Mouse (Mus musculus): ENCODE results near the gene Slc9a9.

Slc9a9 gene

GRCm38 (mm10) chr9:95088221-95088620 is 418.5 kb downstream of the Slc9a9 start:
- DNase-seq, result no peak

DNA sequence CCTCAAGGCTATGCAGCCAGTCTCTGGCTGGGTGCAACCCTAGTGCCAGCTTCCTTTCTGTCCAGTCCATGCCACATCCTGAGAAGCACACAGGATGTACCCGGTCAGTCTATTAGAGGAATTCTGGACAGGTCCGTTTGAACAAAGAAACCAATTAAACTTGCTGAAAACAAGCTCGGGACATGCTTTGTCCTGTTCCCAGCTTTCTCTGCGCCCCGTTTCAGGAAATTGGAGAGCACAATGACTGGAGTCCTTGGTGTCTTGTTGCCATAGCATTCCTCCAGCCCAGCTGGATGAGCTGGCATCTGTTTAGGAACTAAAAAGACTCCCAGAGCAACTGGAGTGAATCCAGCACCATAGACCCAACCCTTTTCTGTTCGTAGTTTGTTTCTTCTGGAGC is 419.3 kb downstream of the Slc9a9 start:
- DNase-seq, result no peak

- DNase-seq, result no peak
Observed at GRCm38 (mm10) chr9:95096486-95096885, 426.8 kb downstream of the Slc9a9 start.

- DNase-seq, result no peak
Observed at GRCm38 (mm10) chr9:95105768-95106167, 436.1 kb downstream of the Slc9a9 start.

DNA sequence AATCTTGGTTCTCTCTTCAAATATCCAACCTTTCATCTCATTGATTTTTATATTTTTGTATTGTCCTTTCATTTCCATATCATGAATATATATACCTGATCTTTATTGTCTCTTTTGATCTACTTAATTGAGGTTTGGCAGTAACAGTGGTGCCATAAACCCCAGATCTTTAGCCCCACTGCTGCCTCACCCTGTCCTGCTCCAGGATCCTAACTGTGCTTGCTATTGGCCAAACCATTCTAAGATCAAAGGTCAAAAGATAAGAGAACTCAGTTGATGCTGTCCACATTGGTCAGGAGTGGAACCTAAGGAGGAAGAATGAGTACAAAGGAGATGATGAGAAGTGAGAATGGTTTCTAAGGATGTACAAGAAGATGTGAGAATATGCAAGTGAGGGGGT is 440.1 kb downstream of the Slc9a9 start:
- DNase-seq, result no peak

GRCm38 (mm10) chr9:95110768-95111167 is 441.1 kb downstream of the Slc9a9 start:
- no peak for DNase-seq

GRCm38 (mm10) chr9:95111732-95112131 is 442.0 kb downstream of the Slc9a9 start:
- DNase-seq, result no peak

- DNase-seq, result peak; percentile 3
Observed at GRCm38 (mm10) chr9:95113157-95114135, 443.7 kb downstream of the Slc9a9 start.

- no peak for DNase-seq
Observed at GRCm38 (mm10) chr9:95120062-95120461, 450.4 kb downstream of the Slc9a9 start.

GRCm38 (mm10) chr9:95121151-95121835 is 451.6 kb downstream of the Slc9a9 start:
- DNase-seq, result no peak

- DNase-seq, result no peak
Observed at GRCm38 (mm10) chr9:95125683-95126082, 456.0 kb downstream of the Slc9a9 start.

DNA sequence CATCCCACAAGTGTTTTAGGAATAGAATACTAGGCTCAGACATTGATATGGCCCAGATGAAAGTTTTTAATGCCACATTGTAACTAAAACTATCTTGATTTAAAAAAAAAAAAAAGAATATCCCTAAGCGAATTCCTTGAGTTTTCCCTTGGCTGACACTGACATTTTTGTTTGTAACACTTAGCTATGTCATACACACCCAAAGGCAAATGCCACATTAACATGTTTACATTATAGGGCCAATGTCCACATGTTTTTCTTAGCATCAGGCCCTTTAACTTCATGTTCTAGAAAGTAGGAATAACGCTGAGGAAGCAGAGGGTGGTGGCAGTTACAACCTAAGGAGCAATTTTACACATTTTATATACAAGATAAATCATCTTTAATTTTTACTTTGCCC is 458.1 kb downstream of the Slc9a9 start:
- DNase-seq, result no peak

- DNase-seq, result no peak
Observed at GRCm38 (mm10) chr9:95149206-95149729, 479.6 kb downstream of the Slc9a9 start.

DNA sequence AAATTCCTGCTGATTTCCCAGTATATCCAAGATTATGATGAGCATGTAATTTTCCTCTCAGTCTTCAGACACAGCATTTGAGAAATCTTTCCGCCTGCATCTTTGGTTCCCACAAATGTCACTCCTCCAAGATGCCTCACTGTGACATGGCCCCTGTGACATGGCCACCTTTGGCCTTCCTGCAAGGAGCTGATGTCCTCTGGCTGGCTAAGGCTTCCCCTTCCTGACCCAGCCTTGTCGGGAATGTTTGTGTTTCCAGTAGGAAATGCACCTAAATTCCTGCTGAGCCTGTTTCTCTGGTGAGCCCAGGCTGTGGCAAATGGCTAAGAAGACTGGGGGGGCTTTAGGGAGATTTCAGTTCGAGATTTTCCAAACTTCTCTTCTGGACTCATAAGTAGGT is 480.4 kb downstream of the Slc9a9 start:
- DNase-seq, result no peak

- no peak for DNase-seq
Observed at GRCm38 (mm10) chr9:95150597-95150996, 480.9 kb downstream of the Slc9a9 start.

DNA sequence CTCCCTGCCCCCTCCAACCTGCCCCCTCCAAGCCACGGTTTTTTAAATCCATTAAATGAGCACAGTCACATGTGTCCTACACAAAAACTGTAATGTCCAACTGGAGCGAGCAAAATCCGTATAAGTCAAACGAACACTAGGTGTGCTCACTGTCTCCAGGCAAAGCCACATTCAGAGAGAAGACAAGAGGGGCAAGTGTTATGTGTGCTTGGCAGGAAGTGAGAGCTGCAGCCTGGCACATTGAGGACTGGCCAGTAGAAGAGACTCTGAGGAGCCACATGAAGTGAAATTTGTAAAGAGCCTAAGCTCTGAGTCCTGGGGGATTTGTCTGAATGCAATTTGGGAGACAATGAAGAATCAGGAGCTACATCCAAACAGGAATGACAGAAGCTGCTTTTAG is 481.3 kb downstream of the Slc9a9 start:
- DNase-seq, result no peak

GRCm38 (mm10) chr9:95151746-95152145 is 482.0 kb downstream of the Slc9a9 start:
- DNase-seq, result no peak

GRCm38 (mm10) chr9:95153966-95154365 is 484.3 kb downstream of the Slc9a9 start:
- DNase-seq, result no peak

DNA sequence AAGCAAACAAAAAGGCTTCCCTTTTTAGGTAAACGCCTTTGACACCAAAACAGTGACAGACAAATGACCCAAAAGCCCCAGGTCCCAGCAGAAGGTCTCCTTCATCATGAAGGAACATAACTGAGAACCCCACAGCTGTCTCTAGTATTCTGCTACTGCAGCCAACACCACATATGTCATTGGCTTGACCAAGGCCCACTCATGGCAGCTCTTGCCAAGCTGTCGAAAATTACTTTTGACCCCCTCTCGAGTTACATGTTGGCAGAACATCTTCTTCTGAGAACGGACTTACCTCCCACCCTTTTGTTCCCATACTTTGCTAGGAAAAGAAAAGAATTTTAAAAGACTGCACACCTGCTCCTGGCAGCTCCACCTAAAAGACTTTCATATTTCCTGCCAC is 488.2 kb downstream of the Slc9a9 start:
- no peak for DNase-seq

DNA sequence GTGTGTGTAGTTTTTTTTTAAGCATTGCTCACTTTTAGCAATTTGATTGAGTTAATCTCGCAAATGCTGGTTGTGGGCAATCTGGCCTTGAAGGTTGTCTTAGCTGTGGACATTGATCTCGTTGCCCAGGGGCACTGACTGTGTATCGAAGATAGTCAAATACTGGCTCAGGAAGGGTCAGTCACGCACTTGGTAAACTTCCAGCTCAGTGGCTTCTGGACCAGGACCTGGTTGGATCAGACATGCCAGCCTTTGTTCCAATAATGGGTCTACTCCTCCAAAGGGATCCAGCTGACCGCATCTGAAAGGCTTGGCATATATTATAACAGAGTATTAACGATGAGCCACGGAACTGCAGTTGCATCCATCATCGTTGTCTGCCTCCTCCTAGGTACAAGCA is 489.2 kb downstream of the Slc9a9 start:
- no peak for DNase-seq

GRCm38 (mm10) chr9:95160575-95161300 is 491.0 kb downstream of the Slc9a9 start:
- DNase-seq, result no peak

GRCm38 (mm10) chr9:95161699-95162098 is 492.0 kb downstream of the Slc9a9 start:
- DNase-seq, result no peak

DNA sequence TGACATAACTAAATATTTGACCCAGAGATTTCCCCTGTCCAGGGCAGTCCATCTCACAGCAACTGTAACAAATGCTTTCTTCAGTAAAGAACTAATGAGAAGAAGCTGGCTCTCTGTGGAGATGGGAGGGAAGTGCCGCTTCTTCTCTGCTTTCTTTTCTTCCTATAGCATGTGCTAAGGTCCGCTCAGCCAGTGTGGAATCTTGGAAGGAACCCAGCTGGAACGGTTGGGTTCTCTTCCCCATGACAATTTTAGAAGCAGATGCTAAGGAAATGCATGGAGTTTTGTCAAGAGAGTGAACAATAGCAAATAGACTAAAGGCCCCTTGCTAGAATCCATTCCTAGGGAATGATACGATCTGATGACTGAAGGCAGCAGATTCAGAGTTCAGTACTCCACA is 496.5 kb downstream of the Slc9a9 start:
- no peak for DNase-seq
